Mouse (Mus musculus): Measurements from ENCODE around the gene Phlpp1.
A peak's percentile ranks its signal among the peaks of the same experiment; 100 is the strongest.

Phlpp1 gene

DNA sequence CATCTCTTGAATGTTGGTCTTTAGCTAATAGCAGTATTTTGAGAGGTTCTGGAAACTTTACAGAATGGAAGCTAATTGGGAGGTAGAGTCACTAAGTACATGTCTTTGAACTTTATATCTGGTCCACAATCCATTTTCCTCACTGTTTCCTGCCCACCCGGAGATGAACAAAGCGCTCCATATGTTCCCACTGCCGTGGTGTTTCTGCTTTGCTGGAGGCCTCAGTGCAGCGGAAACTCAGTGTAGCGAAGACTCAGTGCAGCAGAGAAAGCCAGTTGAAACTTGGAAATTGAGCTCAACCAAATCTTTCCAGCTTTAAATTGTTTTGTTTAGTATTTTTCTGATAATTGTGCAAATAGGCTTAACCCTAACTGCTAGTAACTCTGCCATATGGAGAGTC lies 26.4 kb downstream of the Phlpp1 start:
- no peak for DNase-seq

GRCm38 (mm10) chr1:106199109-106199508 lies 27.6 kb downstream of the Phlpp1 start:
- no peak for DNase-seq

- DNase-seq, result peak; percentile 36 to 40
Observed at GRCm38 (mm10) chr1:106199686-106200085, 28.1 kb downstream of the Phlpp1 start.

GRCm38 (mm10) chr1:106201025-106201424 lies 29.5 kb downstream of the Phlpp1 start:
- no peak for DNase-seq

DNA sequence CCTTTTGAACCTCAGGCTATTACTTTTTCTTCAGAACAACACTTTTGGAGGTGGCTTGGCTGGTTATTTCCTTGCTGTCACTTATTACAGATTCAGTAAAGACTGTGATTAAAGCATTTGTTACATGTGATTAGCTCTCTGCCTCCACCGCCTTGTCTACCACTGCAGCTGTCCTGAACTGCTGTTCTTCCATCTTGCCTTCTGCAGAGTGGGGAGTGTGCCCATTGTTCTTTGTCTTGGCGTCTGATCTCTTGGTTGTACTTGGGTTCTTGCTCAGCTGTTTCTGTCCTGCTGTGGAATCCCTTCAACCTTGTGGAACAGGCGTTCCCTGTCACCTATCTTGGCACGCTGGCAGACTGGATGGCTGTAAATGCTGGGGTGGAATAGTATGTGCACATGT lies 30.4 kb downstream of the Phlpp1 start:
- no peak for DNase-seq

DNA sequence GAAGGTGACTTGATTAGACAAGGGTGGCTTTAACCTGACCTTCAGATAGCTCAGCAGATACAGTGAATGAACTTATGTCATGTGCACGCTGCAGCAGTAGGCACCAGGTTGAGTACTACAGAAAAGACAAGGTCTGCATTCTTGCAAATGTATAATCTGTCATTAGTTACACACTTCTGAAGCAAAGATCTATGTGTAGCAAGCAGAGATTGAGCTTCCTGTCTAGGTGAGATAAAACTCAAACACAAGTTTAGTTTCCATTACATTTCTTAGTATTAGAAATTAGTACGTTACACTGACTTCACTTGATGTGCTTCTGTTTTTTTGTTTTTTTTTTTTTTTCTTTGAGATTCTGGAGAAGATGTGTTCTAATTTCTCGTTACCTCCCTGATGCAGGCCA lies 32.4 kb downstream of the Phlpp1 start:
- no peak for DNase-seq

DNA sequence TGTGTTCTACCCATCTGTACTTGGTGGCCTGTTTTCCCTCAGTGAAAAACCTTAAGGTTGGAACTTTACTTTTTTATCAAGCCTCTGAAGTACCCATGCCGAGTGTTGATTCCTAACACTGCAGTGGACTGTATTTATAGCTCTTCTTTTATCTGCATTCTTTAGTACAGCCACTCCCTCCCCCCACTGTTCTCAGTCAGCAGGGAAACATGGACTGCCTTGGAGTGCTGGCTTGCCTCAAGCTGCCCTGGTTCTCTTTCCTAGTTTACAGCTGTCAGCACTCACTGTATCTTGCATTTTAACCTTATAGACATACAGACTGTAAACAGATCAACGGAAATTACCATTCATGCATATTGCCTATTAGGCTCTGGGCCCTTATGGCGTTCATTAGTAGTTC lies 32.8 kb downstream of the Phlpp1 start:
- DNase-seq, result peak in 1 of 2 experiments; percentile 26

DNA sequence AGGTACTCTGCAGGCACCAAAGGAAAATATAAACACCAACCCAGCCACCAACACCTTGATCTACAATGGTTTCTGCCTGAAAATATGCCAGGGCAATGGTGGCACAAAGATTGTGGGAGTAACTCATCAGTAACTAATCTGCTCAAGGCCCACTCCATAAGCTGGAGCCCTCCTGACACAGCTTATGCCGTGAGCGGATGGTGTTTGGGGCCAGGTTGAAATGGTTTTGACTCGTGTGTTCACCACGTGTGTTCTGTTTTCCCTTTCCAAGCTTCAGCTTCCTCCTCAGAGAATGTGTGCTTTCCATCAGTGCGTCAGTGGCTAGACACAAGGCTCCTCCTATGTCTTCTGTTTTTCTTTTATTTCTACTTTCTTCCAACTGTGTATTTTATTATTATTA lies 37.0 kb downstream of the Phlpp1 start:
- no peak for DNase-seq

- no peak for DNase-seq
Observed at GRCm38 (mm10) chr1:106210461-106210860, 38.9 kb downstream of the Phlpp1 start.

- DNase-seq, result no peak
Observed at GRCm38 (mm10) chr1:106211146-106211545, 39.6 kb downstream of the Phlpp1 start.

DNA sequence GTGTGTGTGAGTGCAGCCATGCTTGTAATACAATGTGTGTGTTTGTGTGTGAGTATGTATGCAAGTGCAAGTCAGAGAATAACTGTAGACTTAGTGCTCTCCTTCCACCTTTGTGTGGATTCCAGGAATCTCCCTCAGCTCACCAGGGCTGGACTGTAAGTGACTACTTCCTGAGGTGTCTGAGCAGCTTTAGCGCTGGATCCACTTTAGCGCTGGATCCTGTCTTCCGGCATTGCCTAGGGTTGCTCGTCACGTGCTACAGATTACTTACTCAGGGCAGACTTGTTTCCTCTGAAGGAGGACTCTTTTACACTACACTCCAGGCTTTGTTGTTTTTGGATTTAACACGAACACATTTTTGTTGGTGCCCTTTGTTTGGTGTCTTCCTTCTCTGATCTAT lies 48.9 kb downstream of the Phlpp1 start:
- DNase-seq, result no peak

GRCm38 (mm10) chr1:106221371-106221770 lies 49.8 kb downstream of the Phlpp1 start:
- no peak for DNase-seq

- DNase-seq, result no peak
Observed at GRCm38 (mm10) chr1:106221964-106222363, 50.4 kb downstream of the Phlpp1 start.

GRCm38 (mm10) chr1:106226613-106227012 lies 55.1 kb downstream of the Phlpp1 start:
- DNase-seq, result no peak

DNA sequence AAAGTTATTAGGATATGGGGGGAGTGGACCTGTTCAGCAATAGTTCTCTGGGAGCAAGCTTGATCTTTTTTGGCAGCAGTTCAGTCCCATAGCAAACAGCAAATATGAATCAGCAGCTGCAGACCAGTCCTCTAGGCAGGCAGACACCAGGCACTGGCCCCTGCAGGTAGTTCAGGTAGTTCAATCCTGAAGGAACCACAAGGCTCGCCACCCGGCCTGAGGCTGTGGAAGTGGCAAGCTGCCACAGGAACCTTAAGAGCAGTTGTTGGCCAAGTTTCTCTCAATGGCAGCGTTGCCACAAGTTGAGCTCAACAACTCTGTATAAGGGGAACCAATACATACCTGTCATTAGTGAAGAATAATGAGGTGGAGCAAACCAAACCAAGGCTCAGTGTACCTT lies 58.8 kb downstream of the Phlpp1 start:
- DNase-seq, result peak in 1 of 2 experiments; percentile 36

DNA sequence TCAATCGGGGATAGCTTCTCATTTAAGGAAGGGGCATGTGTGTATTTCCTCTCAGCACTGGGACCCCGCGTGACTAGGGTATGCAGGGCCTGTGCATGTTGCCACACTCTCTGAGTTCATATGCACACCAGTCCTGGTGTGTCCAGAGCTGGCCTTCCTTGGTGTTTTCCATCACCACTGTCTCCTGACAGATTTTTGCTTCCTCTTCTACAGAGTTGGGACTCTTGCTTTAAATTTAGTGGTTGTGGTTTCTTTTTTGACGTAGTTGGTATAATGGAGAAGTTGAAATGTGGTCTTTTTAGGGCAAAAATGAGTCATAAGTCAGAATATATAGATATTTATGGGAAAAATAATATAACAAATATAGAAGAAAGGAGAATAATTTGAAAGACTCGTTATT lies 59.8 kb downstream of the Phlpp1 start:
- no peak for DNase-seq

- DNase-seq, result peak; percentile 68 to 75
Observed at GRCm38 (mm10) chr1:106231805-106232459, 60.4 kb downstream of the Phlpp1 start.

- DNase-seq, result peak; percentile 36
Observed at GRCm38 (mm10) chr1:106232460-106232850, 60.9 kb downstream of the Phlpp1 start.

GRCm38 (mm10) chr1:106236986-106237385 lies 65.4 kb downstream of the Phlpp1 start:
- DNase-seq, result no peak

GRCm38 (mm10) chr1:106240116-106240685 lies 68.6 kb downstream of the Phlpp1 start:
- peak; percentile 33 to 38 for DNase-seq

DNA sequence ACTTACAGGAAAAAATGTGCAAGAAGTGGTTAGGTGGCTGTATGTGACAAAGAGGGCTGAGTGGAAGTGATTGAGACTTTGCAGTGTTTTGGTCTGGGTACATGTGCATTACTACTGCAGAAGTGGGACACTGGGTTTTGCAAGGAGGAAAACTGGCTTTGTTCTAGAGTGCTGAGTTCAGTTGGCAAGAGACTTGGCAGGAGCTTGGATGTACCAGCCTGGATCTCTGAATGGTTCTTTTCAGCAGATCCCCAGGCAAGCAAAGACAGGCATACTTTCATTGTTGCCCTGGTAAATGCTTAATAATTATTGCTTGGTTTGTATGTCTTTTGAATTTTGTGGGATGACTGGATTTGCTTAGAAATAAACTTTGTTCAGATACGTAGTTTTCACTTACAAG lies 69.5 kb downstream of the Phlpp1 start:
- DNase-seq, result peak; percentile 43 to 56

- DNase-seq, result peak in 1 of 2 experiments; percentile 8
Observed at GRCm38 (mm10) chr1:106242129-106242528, 70.6 kb downstream of the Phlpp1 start.

DNA sequence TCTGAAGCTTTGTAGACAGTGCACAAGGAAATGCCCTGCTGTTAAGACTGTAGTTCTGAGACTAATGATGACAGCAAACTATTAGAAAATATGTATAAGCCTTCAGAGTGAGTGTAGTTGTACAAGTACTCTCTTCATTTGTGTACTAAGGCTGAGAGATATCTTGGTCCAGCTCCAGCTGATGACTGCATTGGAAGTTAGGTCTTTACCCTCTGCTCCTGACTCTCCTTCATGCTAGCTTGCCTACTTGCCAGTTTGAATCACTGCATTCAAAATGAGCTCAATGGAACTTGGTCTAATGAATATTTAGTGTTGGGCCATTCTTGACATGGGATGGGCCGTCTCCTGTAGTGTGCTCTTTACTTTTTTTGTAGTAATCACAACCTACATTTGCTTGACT lies 71.8 kb downstream of the Phlpp1 start:
- DNase-seq, result peak in 1 of 2 experiments; percentile 2

DNA sequence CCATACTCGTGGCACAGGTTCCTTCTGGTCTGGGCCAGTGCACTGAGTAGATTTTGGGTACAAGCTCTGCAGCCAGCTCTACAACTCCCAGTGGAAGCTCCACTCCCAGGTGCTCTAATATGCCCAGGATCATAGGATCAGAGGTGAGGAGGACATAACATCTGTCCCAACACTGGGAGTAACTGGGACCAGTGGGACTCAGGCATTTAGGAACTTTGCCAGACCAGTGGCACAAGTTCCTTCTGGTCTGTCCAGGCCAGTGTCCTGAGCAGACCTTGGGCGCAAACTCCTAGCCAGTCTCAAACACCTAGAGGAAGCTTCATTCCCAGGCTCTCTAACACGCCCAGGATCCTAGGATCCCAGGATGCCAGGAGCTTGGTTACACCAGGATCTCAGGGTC lies 72.7 kb downstream of the Phlpp1 start:
- peak in 1 of 2 experiments; percentile 9 for DNase-seq

DNA sequence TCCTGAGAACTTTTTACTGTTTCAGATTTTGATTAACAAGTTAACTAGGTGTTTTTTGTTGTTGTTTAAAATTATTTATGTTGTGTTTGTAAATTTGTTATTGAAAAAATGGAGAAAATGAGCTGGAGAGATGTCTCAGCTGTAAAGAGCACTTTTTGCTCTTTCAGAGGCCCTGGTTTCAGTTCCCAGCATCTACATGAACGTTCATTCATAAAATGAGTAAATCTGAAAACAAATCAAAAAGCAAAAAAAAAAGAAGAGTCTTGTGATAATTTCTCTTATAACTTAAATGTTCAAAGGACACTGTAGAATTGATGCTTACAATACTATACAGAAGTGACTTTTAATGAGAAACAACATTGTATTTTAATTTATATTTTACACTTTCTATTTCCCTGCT lies 82.5 kb downstream of the Phlpp1 start:
- no peak for DNase-seq
